Mouse (Mus musculus) granulocyte monocyte progenitor cell, adult 5-6 weeks (primary cell): ENCODE results near the gene Ptprd. TPM values are rescaled to one million over a fixed set of nuclear protein-coding genes. Genes with fewer than 3 reads are reported as not detected.

Source experiments
- ATAC-seq: replicated peaks from 2 replicates; pipeline ENCODE4 v1.8.0; 2016; ENCODE audit warnings: mild to moderate bottlenecking, moderate TSS enrichment, inconsistent platforms; ENCODE audit not compliant: poor library complexity, severe bottlenecking
- total RNA-seq, 2 experiments: library from RNA; stranded (forward) in 1 of 2; stranded (reverse) in 1 of 2; fragments of 200-712, 200-1000 nt in 1 of 2; fragments of >200 nt in 1 of 2; fragmentation: Nextera tagmentation in 1 of 2; gene quantifications; 2 replicates each; pipeline ENCODE4 v1.2.3; 2014 to 2017

Gene Ptprd
- total RNA-seq, 2 experiments from 2014 or later: not detected

DNA sequence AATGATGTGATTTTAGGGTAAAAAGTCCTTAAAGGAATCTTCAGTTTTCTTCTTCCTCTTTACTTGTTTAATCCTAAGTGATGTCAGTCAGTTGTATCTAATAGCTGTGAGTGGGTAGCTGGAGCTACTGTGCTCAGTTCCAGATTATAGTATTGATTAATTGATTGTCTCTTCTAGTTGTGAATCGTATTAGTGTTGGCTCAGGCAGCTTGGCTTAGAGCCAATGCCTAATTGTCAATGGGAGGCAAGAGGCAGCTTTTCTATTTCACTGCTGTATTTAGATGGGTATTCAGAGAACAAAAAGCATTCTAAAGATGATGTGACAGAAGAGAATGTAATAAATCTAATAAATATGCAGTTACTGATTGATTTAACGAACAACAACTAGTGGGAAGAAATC lies 1461.1 kb downstream of the Ptprd start:
- no peak for ATAC-seq

GRCm38 (mm10) chr4:76735831-76736230 lies 1475.9 kb downstream of the Ptprd start:
- ATAC-seq: no peak

DNA sequence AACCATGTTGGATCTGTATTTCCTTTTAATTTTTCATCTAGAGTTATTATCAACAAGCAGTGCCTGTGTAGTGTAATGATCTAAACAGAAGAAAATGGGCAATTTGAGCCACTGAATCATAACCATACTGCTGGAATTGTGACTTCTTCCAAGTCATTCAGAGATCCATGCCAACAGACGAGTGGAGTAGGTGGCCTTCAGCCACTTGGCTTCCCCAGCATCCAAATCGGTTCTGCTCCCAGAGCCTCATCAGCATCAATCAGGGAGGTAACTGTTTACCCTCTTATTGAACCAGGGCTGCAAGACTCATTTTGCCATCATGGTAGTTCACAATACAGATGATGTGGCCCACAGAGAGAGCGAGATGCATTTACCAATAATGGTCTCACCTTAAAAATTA lies 1536.0 kb downstream of the Ptprd start:
- ATAC-seq: no peak

DNA sequence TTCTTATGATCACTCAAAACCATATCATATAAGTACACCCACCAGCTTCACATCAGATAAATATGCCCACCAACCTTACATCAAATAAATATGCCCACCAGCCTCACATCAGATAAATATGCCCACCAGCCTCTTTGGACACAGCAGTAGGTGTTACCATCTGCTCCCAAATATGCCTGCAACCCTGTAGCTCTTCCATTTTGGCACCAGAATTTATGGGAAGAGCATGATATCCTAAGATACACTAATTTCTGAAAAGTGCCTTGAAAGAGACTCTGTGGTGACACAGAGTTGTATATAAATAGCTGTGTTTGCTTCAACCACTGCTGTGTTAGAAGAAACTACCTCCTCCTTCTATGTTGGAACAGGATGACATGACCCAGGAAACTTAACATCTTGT lies 1538.5 kb downstream of the Ptprd start:
- no peak for ATAC-seq

DNA sequence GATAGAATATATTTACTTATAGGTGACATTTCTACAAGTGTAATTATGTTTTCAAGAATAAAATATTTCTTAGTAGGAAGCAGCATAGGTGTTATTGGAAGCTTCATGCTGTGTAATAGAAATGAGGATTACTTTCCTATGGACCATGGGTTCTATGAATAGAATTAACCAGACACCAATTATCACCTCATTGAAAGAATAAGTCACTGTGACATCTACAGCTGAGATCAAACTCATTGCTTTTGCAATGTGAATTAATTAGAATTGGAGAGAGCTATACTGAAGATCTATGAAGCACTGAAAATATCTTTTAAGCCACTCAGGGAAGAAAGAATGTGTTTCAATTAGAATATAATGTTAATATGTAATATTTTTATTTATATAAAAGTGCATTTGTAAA lies 1539.1 kb downstream of the Ptprd start:
- no peak for ATAC-seq

- ATAC-seq: no peak
Observed at GRCm38 (mm10) chr4:76661725-76662124, 1550.0 kb downstream of the Ptprd start.

DNA sequence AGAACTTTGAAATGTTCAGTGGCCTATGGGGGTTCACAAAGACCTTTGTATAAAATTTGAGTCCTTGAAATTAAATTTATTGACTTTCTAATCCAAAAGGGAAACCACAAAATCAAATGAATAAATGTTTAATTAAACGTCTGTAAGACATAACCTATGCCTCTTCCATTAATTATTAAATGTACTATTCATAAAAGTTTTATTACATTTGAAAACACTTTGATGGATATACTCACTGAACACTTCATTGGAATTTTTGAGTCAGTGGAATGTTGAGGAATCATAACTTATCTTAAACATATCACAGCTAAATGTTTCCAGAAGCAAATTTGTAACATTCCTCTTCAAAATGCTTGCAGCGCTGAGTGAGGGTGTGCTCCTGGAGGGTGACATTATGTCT lies 1551.6 kb downstream of the Ptprd start:
- no peak for ATAC-seq

DNA sequence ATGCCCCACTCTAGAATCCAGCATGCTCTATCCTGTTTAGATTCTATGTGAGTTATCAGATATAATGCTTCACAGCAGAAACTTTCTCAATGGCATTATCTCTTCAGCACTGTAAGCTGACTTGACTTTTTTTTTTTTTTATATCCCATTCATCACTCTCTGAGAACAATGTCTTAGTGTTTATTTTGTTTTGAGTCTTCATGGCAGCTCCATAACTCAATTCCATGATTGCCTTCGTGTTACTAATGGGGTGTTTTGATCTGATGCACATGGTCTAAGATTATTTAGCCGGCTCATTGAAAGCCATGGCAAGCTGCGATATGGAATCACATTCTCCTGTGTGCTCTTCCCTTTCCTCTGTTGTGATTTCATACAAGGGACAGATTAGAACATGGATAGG lies 1555.0 kb downstream of the Ptprd start:
- no peak for ATAC-seq

GRCm38 (mm10) chr4:76652971-76653370 lies 1558.8 kb downstream of the Ptprd start:
- no peak for ATAC-seq

DNA sequence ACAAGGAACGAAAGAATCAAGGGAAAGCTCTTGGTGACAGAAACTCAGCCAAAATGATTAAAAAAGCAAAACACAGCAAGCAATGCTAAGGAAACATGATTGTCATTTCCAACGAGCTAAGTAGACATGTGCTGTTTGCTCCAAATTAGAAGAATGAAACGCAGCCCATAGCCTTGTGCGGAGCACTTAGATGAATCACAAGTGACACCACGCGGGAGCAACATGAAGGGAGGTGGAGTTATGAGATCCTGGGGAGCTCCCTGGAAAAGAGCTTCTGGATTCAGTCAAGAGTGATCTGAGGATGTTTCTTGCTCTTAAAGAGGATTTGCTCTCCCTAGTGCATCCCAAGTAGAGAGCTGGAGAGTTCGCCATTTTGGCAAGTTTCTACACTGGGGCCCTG lies 1590.0 kb downstream of the Ptprd start:
- no peak for ATAC-seq

DNA sequence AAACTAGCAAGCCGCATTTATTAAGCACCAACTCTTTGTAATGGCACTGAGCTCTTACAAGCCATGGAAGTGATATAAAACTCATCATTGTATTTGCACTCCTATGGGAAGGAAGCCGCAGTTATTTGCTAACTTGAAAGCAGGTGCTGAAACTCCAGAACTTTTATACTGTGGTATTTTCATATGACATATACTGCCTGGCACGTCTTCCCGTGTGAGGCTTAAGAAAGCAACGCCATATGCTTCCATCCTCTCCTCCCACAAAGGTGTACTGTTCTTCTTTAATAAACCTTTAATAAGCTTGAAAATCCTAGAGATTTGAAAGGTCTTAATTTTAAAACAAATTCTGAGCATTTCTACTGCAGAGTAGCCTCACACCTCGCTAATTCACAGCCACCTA lies 1595.1 kb downstream of the Ptprd start:
- no peak for ATAC-seq

GRCm38 (mm10) chr4:76608246-76608645 lies 1603.5 kb downstream of the Ptprd start:
- ATAC-seq: no peak

- no peak for ATAC-seq
Observed at GRCm38 (mm10) chr4:76606808-76607207, 1605.0 kb downstream of the Ptprd start.

- no peak for ATAC-seq
Observed at GRCm38 (mm10) chr4:76590722-76591121, 1621.0 kb downstream of the Ptprd start.

- no peak for ATAC-seq
Observed at GRCm38 (mm10) chr4:76583025-76583424, 1628.7 kb downstream of the Ptprd start.

GRCm38 (mm10) chr4:76566006-76566405 lies 1645.8 kb downstream of the Ptprd start:
- no peak for ATAC-seq

- no peak for ATAC-seq
Observed at GRCm38 (mm10) chr4:76541769-76542168, 1670.0 kb downstream of the Ptprd start.

DNA sequence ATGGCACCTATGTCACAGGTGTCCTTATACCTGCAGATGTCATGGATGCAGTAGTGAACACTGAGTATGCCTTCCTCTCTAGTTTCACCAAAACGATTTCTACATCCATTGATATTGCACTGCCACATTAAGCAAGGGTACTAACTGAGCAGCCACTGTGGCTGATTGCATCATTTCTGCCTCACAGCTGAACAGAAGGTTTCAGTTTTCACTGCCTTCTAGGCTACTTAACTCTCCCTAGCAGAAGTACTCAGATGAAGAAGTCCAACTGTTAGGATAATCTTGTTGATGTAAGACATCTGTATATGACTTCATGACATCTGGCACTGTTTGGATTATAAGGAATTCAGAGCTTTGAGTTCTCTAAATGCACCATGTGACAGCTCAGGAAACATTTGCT lies 1678.8 kb downstream of the Ptprd start:
- no peak for ATAC-seq

DNA sequence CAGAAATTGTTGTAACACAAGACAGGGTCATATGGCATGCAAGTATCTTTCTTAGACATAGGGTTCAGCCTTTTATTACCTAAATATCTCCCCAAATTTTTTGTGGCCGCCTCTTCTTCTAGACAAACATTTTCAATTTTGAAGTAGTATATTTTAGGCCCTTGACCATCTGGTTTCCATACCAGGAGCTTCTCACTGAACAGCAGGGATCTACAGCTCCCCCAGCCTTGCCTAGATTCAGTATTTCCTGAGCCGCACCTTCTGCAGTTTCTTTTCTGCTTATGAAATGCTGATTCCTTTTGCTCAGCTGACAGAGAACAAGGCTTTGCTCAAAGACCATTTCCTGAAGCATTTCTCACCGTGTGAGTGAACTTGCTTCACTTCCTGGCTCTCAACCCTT lies 1686.5 kb downstream of the Ptprd start:
- ATAC-seq: no peak

DNA sequence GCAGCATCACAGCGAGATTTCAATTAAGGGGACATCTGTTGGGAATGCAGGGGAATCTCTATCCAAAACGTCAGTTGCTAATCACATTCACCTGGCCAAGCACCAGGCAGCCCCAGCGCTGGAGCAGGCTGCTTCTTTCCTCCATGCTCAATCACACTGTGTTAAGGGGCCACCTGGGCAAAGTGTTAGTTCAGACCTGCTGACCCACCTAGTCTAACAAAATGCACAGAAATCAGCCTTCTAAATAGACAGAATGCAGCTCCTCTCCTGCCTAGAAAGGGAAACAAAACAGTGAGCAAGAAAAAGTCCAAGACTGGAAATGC lies 1708.5 kb downstream of the Ptprd start:
- no peak for ATAC-seq

DNA sequence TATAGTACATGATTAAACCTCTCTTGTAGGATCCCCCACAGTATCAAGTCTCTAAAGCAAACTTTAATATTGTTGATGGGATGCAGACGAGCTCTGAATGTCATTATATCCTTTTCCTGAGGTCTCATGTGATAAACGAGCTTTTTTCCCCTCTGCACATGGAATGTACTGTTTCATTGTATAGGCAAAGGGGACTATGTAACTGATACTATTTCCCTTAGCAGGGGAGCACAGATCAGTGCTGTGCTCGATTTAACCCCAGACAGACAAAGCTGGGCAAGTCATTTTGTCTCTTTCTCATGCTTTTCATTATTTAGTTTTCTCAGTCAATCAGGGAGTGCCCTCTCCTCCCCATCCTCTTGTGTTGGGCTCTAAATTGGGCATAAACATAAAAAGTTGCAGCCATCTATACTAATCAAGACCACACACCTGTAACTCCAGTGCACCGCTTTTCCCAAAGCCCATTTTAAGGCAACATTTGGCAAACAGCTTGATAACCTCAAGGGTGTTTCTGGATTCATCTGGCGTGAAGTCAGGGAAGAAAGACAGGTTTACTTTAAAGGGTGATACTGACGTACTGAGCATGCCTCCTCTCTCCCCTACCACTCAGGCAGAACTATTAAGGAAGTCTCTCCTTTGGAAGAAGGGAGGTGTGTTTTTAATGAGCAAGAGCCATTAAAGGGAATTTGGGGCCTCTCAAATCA lies 1709.0 kb downstream of the Ptprd start:
- ATAC-seq: no peak

DNA sequence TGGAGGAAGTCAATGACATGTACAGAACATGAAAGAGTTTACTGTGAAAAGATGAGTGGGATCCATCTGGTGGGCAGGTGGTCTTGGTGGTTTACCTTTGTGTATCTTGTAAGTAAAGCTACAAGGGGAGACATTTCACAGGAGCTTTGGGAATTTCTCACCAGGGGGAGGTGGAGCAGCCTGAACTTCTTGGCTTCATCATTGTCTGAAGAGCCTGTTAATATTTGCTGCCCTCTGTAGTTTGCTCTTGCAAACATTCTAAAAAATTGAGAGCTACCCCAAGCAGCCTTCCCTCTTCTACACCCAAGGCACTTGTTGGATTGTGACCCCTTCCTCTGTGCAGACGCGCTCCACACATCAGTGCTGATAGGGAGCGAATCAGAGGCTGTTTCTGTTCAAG lies 1725.9 kb downstream of the Ptprd start:
- no peak for ATAC-seq
